Mouse (Mus musculus) E14TG2a.4 (cell line): Measurements from ENCODE around the gene Prickle2.

Source experiments
- H3K27me3 ChIP-seq: 2 replicates; pipeline ENCODE4 v1.6.1; 2014; ENCODE audit warnings: low read length, control low read depth; ENCODE audit not compliant: insufficient read depth
- H3K36me3 ChIP-seq: 2 replicates; pipeline ENCODE4 v1.6.1; 2014; ENCODE audit warnings: low read length, control low read depth; ENCODE audit not compliant: insufficient read depth
- H3K4me1 ChIP-seq: replicated peaks from 2 replicates; pipeline ENCODE4 v1.6.1; 2014; ENCODE audit warnings: low read depth, low read length, control low read depth
- H3K4me3 ChIP-seq: replicated peaks from 2 replicates; pipeline ENCODE4 v1.5.1; 2014; ENCODE audit warnings: mild to moderate bottlenecking, low read length
- H3K9me3 ChIP-seq: 2 replicates; pipeline ENCODE4 v1.6.1; 2014; ENCODE audit warnings: low read length, control low read depth
- CTCF ChIP-seq: conservative IDR thresholded peaks from 2 replicates; pipeline ENCODE4 v1.5.1; 2014; ENCODE audit warnings: low read length
- NANOG ChIP-seq: IDR thresholded peaks from 2 replicates; pipeline ENCODE4 v1.6.1; 2014; ENCODE audit warnings: borderline replicate concordance, low read length, mixed read lengths
- POU5F1 ChIP-seq: IDR thresholded peaks from 2 replicates; pipeline ENCODE4 v1.6.1; 2014; ENCODE audit warnings: low read length, borderline replicate concordance

Prickle2 gene

GRCm38 (mm10) chr6:92596340-92596739 is 109.6 kb downstream of the Prickle2 start:
- Histone ChIP-seq H3K27me3 (no peaks in the 10 kb centered on the region), H3K4me3 (no peak overlapping the region), H3K36me3 (no peaks in the 10 kb centered on the region), H3K9me3 (no peaks in the 10 kb centered on the region), H3K4me1 (peaks cover 18% of the 10 kb centered on the region)
- no peak for TF ChIP-seq NANOG
- TF ChIP-seq POU5F1, result no peak
- no peak for TF ChIP-seq CTCF

- Histone ChIP-seq H3K36me3 (no peaks in the 10 kb centered on the region), H3K9me3 (no peaks in the 10 kb centered on the region), H3K4me1 (no peaks in the 10 kb centered on the region), H3K4me3 (no peak overlapping the region), H3K27me3 (no peaks in the 10 kb centered on the region)
- TF ChIP-seq NANOG (no peak), POU5F1 (no peak), CTCF (no peak)
Measured at GRCm38 (mm10) chr6:92589381-92590065, 116.4 kb downstream of the Prickle2 start.

- Histone ChIP-seq H3K27me3 (no peaks in the 10 kb centered on the region), H3K36me3 (no peaks in the 10 kb centered on the region), H3K4me3 (no peak overlapping the region), H3K9me3 (no peaks in the 10 kb centered on the region), H3K4me1 (no peaks in the 10 kb centered on the region)
- TF ChIP-seq POU5F1, result no peak
- no peak for TF ChIP-seq NANOG
- TF ChIP-seq CTCF, result no peak
Measured at GRCm38 (mm10) chr6:92584026-92584425, 121.9 kb downstream of the Prickle2 start.

GRCm38 (mm10) chr6:92575227-92575626 is 130.7 kb downstream of the Prickle2 start:
- H3K36me3 ChIP-seq, result no peaks in the 10 kb centered on the region
- TF ChIP-seq POU5F1 (no peak), CTCF (no peak), NANOG (no peak)
- no peaks in the 10 kb centered on the region for H3K9me3 ChIP-seq

GRCm38 (mm10) chr6:92572139-92572538 is 133.8 kb downstream of the Prickle2 start:
- TF ChIP-seq NANOG, result no peak
- TF ChIP-seq CTCF, result no peak
- no peak for TF ChIP-seq POU5F1
- Histone ChIP-seq H3K9me3 (no peaks in the 10 kb centered on the region), H3K27me3 (no peaks in the 10 kb centered on the region), H3K36me3 (no peaks in the 10 kb centered on the region), H3K4me1 (peaks cover 15% of the 10 kb centered on the region; the same call in 1 of the 2 replicates), H3K4me3 (no peak overlapping the region)

More at GRCm38 (mm10) chr6:92575227-92575626, 130.7 kb downstream of the Prickle2 start:
- Histone ChIP-seq H3K4me1 (0 out of 2 replicates have a peak, but pooled peaks cover 2% of the 10 kb centered on the region), H3K27me3 (no peaks in the 10 kb centered on the region), H3K4me3 (no peak overlapping the region)

GRCm38 (mm10) chr6:92570090-92570489 is 135.9 kb downstream of the Prickle2 start:
- H3K27me3 ChIP-seq, result 0 out of 2 replicates have a peak, but pooled peaks cover 2% of the 10 kb centered on the region

GRCm38 (mm10) chr6:92569283-92569682 is 136.7 kb downstream of the Prickle2 start:
- Histone ChIP-seq H3K36me3 (no peaks in the 10 kb centered on the region), H3K4me1 (peaks cover 16% of the 10 kb centered on the region; the same call in 1 of the 2 replicates), H3K27me3 (0 out of 2 replicates have a peak, but pooled peaks cover 2% of the 10 kb centered on the region), H3K4me3 (no peak overlapping the region), H3K9me3 (no peaks in the 10 kb centered on the region)
- no peak for TF ChIP-seq NANOG
- no peak for TF ChIP-seq CTCF
- TF ChIP-seq POU5F1, result no peak

More at GRCm38 (mm10) chr6:92570090-92570489, 135.9 kb downstream of the Prickle2 start:
- H3K4me3 ChIP-seq, result no peak overlapping the region
- no peaks in the 10 kb centered on the region for H3K9me3 ChIP-seq
- H3K36me3 ChIP-seq, result no peaks in the 10 kb centered on the region
- no peak for TF ChIP-seq NANOG
- no peak for TF ChIP-seq CTCF
- no peak for TF ChIP-seq POU5F1
- peaks cover 16% of the 10 kb centered on the region; the same call in 1 of the 2 replicates for H3K4me1 ChIP-seq

- H3K9me3 ChIP-seq, result no peaks in the 10 kb centered on the region
- peak; percentile 54 for TF ChIP-seq CTCF
- TF ChIP-seq NANOG, result no peak
- no peaks in the 10 kb centered on the region for H3K27me3 ChIP-seq
- H3K36me3 ChIP-seq, result no peaks in the 10 kb centered on the region
- no peaks in the 10 kb centered on the region for H3K4me1 ChIP-seq
- no peak overlapping the region for H3K4me3 ChIP-seq
Measured at GRCm38 (mm10) chr6:92559261-92559660, 146.7 kb downstream of the Prickle2 start.
